Mouse (Mus musculus): ENCODE measurements at regions not wholly inside any gene's neighbourhood (a gene's known extent, or its start where the extent isn't known, plus 50 kb on each side); places are given as distances from the start of the nearest gene placed in this dataset.
A peak's percentile ranks its signal among the peaks of the same experiment; 100 is the strongest.

DNA sequence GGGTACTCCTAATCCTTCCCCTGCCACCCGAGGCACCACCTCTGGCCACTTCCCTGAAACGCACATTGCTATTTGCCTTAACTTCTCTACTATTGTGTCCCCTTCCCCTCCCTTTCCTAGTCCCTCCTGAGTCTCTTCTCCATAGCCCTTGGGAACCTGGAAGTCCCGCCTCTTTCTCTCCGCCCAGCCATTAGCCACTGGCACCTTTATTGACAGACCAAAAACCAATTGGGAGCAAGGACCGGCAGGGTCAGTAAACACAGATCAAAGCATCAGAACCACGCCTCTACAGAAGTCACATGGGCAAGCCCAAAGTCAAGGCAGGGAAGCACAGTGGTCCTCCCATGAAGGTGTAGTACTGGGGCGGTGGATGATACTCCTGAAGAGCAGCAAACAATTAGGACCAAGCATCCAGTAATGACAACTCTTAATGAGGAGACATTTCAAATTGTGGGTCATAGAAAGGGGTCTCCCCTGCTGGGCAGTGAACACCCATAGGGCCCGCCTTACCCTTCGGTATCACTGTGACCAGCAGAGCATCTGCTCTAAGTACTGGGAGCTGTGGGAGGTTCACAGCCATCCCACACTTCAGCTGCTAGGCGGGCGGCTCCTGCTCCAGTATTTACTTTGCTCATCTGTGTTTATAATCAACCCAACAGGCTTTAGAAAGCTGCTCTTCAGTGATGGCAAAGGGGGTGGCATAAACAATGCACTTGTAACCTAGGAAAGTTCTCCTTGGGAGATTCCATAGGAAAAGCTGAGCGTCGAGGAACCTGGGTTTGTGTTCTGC lies 226.5 kb upstream of the Mphosph6 start:
- no peak for DNase-seq

DNA sequence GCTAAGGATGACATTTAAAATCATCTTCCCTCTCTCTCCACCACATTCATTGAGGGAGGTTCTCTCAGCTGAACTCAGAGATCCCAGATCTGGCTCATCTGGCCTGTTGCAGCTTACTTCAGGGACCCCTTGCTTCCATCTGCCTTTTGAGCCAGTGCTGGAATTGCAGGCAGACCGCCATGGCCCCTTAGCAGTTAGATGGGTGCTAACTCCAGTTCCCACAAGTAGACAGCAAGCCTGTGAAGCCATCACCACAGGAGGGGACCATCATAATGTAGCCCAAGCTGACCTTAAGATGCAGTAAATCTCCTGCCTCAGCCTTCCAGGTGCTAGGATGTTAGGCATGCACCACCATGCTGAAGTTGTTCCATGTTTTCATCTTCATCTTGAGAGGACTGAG lies 221.7 kb upstream of the Mphosph6 start:
- no peak for DNase-seq

DNA sequence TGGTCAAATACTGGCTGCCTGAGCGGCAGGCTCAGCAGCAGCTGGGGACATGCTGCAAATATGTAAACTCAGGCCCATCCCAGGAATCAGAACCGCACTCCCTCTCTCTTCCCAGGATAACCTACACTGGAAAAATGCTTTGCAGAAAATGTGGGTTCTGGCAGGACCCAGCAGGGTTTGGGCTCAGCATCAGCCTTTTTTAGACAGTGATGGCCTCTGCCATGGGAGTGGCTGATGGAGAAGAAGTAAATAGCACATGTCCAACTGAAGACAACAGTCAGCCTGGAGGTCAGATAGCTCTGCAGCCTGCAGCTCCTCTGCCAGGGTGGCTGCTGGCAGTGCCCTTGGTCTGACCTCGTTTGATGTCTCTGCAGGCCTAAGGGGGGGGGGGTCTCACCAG lies 220.2 kb upstream of the Mphosph6 start:
- no peak for DNase-seq

DNA sequence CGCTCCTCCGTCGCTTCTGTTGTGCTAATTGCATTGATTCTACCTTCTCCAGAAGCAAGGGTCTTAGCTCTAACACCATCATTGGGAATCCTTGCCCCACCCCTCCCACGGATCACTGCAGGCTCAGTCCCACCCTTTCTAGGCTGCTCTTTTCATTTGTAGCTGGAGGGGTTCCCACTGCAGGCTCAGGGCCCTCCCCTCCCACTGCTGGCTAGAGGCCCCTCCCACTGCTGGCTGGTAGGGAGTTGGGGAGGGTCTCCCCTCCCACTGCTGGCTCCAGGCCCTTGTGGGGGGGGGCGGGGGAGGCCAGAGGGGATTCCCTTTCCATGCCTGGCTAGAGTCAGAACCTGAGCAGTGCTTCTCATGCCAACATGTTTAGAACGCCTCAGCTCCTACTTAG lies 215.5 kb upstream of the Mphosph6 start:
- peak; percentile 7 to 8 for DNase-seq

DNA sequence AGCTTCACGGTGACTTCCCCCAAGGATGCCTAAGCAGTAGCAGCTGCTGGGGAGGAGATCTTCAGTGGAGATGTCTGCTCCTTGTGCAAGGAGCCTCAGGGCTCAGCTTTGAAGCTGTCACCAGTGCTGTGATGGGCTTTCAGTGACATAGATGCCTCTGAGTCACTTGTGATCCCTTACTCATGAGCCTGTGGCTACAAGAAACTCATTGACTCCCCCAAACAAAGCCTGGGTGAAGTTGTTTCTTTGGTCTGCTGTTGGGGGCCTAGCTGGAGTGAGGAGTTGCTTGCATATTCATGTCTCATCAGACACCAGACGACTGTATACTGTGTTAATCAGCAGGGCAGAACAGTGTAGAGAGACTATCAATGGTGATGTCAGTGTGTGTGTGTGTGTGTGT lies 203.4 kb upstream of the Mphosph6 start:
- DNase-seq: no peak

DNA sequence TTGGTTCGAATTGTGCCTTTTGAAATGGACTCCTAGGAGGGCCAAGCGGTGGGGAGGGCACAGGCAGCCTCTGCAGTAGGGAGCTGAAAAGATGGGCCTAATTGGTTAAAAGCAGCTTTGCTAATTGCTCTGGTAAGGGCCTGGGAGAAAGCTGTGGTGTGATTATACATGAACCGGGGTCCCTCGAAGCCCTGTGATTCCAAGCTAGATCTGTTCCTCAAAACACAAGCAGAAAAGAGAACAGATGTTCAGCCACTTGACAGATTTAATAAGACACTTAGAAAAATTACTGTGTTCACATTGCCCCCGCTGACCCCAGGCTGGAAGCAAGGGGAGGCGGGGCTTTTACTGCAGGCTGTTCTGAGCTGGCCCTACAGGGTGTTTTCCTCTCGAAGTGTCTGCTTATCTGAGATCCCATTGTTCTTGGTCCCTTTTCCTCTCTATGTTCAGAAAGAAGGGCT lies 202.7 kb upstream of the Mphosph6 start:
- DNase-seq: peak; percentile 59 to 69

DNA sequence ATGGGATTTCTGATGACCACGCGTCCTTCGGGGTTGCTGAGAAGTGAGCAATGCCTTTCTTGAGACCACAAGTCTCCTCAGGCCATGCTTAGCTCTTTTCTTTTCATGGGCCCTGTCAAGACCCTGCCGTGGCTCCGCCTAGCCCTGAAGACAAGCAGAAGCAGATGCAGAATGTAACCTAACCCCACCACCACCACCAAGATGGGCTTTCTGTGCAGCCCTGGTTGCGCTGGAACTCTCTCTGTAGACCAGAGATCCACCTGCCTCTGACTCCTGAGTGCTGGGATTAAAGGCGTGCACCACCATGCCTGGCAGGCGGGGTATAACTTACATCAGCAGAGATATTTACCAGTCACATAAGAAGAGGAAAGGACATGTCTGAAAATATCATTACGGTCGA lies 199.4 kb upstream of the Mphosph6 start:
- DNase-seq: no peak

DNA sequence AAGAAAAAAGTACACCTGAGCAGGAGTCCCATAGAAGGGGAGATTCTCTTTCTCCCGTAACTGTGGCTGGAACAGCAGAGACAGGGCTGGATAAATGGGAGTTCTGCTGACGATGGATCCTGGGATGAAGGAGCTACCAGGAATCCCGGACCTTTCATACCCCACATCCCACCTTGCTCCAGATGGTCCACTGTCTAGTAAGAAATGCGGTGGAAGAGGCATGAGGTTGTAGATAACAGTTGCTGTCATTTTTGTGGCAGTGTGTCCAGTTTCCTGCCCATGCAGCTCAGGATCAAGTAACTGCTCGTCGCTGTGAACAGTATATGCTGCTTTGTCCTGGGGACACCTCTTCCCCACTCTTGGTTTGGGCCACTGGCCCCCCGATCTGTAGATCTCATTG lies 190.1 kb upstream of the Mphosph6 start:
- DNase-seq: no peak

DNA sequence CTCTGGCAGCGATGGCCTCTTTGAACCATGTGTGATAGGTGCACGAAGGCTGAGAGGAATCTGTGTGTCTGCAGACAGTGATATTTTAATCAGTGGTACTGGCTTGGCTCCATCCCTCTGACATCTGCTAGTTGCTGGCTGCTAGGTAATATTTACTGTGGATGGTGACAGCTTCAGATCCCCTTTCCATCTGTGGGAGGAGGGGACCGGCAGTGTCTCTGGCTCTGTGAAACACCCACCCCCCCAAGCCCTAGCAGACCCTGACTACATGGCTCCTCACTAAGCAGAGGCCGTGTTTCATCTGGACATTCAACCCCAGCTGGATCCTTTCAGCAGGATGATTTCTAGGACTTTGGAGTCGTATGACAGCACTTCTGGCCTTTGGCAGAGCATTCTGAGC lies 187.0 kb upstream of the Mphosph6 start:
- no peak for DNase-seq

DNA sequence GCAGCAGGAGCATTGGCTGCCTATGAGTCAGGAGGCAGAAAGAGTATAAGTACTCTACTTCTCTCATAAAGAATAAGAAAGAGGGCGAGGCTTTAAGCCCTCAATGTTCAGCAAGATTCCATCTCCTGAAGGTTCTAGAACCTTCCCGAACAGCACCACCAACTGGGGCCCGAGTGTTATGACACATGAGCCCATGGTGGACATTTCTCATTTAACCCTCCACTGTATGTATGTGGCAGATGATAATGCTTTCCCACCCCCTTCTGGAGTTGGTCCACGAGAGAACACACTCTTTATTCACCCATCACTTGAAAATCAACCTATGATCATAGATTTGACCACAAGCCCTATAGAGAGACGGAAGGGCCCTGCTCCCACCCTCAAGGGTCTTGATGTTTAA lies 166.6 kb upstream of the Mphosph6 start:
- DNase-seq: no peak

DNA sequence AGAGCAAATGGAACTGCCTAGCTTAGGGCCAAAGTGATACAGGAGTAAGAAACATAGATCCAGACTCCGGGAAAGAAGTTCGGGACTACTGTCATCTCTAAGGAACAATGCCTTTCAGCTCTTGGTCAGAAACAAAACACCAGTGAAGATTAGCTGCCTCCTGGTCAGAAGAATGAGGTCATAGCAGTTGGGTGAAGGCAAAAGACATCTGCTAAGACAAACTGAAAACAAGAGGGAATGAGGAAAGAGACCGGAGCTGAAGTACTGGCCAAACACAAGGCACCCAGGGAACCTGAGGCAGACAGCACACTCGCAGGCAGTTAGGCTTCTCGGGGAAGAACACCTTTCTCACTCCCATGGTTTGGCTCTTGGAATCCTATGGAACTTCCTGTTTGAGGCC lies 164.8 kb upstream of the Mphosph6 start:
- DNase-seq: no peak

DNA sequence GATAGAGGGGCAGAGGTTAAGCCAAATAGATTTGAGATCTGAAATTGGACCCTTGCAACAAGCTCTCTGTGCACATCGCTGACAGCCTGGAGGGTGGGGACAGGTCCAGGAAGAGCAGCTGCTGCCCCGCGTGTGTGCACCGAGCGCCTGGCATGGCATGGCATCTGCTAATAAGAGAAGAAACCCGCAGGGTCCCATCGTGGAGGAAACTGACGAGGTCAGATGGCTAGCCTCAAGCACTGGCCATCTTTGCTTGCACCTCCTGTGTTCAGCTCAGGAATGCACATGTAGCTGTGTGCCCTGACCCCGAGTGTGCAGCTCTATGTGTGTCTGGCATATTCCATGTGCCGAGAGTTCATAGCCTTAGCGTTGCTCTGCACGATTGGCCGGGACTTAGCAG lies 161.7 kb upstream of the Mphosph6 start:
- no peak for DNase-seq

DNA sequence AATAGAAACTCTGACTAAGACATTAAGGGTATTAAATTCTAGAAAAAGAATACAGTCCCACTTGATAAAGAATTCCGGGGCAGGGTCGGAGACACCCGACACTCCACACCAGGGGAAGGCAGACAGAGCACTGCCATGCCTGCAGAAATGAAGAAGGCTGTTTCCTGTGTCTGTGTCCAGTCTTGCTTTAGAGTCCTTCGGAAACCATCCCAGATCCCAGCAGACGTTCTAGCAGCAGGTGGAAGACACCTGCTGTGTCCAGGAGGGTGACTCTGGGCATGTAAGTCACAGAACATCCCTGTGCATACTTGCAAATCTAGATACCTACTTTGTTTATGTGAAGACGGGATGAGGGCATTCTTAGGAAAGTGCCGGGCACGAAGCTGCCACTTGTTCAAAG lies 160.9 kb upstream of the Mphosph6 start:
- DNase-seq: no peak

DNA sequence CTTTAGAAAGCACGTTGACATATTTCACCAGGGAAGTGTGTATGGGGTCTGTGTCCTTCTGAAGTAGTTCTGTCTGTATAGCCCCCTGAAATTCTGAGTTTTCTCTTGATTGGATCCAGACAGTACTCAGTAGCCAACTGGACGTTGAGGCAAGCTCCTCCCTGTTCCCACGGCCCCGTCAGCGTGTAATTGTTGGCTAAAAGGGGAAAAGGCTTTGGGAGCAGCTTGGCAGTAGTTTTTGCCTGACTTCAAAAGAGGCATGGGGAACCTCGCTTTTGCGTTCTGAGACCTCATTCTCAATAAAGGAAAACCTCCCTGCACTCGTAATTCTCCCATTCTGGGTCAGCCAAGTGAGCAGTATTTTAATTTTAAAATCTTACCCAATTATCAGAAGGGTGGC lies 157.8 kb upstream of the Mphosph6 start:
- DNase-seq: no peak

DNA sequence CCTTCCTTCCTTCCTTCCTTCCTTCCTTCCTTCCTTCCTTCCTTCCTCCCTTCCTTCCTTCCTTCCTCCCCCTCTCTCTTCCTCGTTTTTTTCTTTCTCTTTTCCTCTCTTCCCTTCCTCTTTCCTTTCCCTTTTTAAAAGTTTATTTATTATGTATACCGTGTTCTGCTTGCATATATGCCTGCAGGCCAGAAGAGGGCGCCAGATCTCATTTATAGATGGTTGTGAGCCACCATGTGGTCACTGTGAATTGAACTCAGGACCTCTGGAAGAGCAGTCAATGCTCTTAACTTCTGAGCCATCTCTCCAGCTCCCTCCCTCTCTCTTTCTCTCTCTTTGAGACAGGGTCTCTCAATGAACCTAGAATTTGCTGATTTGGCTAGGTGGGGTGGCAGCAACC lies 157.2 kb upstream of the Mphosph6 start:
- DNase-seq: no peak

DNA sequence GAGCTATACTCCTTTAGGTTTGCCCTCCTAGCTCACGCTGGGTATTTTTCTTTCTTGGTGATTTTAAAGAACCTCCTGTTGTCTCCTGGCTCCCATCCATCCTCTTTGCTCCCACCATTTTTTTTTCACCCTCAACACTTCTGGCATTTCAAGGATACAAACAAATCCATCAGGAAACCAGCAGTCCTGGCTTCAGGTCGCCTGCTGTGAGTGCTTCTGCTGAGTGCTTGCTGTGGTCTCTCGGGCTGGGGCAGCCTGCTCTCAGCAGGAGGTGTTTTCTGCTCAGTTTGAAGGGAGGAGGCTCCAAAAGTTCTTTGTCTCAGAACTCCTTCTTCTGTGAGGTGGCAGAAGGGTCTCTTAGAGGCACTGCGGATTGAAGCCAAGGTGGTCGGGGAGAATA lies 149.9 kb upstream of the Mphosph6 start:
- no peak for DNase-seq

DNA sequence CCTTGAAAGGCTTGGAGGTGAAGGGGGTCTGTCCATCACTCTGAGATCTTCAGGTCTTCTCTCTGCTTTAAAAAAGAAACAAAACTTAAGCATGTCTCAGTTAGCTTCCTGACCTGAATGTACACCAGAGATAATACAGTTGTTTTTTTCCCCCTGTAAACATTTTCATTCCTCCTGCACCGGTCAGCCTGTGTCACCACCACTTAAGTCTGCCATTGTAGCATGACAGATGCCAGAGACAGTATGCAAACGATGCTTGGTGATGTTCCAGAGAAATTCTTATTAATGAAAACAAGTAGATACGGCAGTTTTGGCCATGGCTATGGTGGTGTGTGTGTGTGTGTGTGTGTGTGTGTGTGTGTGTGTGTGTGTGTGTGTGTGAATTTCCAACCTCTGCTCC lies 144.8 kb upstream of the Mphosph6 start:
- DNase-seq: no peak

DNA sequence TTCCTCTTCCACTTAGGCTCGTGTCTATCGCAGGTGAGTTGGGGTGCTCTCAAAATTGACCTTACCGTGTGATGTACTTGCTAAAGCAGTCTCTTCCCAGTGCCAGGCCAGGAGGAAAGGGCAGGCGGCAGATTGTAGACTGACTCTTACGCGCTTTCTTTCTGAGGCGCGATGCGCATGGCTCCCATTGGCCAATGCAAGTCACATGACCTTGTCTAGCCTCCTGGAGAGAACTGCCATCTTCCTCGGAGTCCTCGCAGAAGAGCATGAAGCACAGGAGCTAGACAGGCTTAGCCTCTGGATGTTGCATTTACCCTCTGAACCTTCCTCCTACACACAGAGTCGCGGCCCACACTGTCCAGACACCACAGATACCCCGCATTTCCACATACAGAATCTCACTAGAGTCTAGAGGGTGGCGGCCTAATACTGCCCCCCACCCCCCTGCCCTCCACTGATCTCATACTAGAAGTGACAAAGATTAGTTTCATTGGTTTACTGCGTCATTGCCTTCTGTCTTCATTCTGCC lies 132.9 kb upstream of the Mphosph6 start:
- DNase-seq: no peak

DNA sequence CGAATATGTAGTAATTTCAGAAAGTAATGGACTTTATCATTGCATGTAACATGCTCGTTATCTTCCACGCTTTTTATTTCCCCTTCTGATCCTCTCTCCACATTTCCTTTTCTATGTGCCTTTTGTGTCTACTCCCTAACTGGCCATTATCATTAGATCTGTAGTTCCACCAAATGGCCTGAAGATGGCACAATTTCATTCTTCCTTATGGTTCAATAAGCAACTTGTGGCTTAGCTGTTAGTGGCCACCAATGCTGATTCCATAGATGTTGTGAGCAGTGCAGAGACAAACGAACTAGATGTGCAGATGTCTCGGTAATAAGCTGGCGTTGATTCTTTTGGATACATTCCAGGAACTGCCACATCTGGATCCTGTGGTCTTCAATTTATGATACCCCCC lies 128.9 kb upstream of the Mphosph6 start:
- peak in 1 of 2 experiments; percentile 12 for DNase-seq

DNA sequence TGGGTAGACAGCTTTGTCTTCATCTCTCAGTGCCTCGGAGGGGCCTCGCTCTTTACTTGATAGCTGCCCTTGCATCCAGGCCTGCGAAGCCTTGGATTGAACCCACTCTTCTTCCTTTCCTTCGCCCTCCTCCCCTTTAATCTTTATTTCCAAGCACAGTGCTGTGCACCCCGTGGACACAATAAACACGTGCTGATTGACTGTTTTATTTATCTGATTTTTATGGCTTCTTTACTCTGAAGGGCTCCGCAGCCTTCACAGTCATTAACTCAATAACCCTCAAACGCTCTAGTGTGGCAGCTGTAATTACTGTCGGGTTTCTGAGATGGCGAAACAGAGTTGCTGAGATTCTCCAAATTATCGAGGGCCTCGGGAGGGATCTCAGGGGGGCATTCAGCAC lies 127.9 kb upstream of the Mphosph6 start:
- DNase-seq: no peak

DNA sequence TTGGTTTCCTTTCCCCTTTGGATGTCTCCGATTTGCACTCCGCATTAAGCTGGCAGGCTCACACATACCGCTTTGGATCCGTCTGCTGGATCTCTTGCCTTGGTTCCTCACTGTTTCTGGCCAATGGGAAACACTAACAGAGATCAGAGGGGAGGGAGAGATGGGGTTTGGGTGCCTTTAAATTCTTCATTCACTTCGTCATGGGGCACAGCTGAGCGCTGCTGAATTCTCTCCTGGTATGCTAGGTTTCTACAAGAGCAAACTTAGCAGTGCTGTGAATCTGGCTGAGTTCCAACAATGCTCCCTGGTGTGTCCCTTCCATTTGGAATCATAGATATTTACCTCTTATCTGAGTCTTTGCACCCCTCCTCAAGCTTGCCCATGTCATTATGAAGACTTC lies 121.6 kb upstream of the Mphosph6 start:
- DNase-seq: no peak

DNA sequence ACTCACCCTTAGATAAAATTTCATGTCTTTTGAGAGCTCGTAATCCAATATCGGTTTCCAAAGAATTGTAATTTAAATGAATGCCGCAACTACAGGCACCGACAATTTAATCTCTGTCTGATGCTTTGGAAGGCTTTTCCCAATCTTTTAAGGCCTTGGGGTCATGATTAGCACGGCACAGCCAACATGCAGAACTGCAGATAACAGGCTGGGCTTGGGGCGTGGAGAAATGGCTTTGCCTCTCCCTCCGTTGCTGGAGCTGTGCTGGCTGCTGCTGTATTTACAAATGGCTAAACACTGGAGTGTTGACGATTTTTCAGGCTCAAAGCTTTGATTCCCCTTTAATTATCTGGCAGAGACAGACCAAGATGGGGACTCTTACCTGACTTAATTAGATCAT lies 101.3 kb upstream of the Mphosph6 start:
- no peak for DNase-seq

DNA sequence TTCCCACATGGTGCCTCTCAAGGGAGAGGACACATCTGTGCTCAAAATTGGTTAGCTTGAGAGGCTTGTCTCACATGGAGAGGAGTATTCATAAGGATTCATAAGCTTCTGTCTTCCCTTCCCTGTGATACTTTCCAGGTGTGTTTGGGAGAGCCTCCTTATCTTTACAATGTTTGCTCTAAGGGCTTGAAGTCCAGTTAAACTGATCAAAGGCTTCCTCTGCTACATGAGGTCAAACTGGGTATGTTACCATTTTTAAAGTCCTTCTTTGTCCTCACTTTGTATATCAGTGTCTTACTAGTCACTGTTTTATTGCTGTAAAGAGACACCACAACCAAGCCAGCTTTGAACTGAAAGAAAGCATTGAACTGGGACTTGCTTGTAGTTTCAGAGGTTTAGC lies 98.1 kb upstream of the Mphosph6 start:
- DNase-seq: no peak

DNA sequence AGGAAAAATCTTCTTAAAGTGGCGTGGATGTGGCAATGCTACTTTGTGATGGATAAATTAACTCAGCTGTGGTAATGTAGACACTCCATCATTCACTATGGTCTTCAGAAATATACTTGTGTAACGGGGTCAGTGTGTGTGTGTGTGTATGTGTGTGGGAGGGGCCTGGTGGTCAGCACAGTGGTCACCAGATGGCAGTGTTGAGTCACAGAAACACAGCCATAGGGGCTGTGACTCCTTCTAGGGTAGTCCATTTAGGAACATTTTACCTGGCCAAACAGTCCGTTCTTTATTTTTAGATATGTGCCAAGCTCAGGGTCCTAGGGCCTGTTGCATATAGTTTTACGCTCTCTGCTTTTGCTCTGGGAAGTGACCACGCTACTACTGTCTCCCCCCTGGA lies 96.3 kb upstream of the Mphosph6 start:
- DNase-seq: peak; percentile 56 to 60

DNA sequence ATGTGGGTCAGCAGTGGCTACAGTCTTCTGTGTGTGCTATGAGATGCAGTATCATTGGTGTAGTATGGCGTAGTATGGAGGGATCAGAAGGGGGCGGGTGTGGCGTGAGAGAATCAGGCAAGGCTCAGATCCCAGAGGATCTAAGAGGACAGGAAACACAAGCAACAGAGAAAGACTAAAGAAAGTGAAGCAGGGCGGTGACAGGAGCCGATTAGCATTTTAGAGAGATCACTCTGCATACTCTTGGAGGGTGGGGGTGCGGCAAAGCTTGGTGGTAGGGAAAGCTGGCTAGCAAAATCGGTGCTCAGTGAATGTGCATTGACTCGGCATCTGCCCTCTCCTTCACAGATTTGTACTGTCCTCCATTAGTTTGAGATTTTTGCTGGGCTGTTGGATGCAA lies 93.1 kb upstream of the Mphosph6 start:
- no peak for DNase-seq
